Mouse (Mus musculus): ENCODE data around the gene Kctd8. TPM values are rescaled to one million over a fixed set of nuclear protein-coding genes. Genes with fewer than 3 reads are reported as not detected.
A peak's percentile ranks its signal among the peaks of the same experiment; 100 is the strongest.

Gene Kctd8
- 5.9 and 7.3 TPM in 2 replicates for polyA plus RNA-seq (2012; rRNA removed)

DNA sequence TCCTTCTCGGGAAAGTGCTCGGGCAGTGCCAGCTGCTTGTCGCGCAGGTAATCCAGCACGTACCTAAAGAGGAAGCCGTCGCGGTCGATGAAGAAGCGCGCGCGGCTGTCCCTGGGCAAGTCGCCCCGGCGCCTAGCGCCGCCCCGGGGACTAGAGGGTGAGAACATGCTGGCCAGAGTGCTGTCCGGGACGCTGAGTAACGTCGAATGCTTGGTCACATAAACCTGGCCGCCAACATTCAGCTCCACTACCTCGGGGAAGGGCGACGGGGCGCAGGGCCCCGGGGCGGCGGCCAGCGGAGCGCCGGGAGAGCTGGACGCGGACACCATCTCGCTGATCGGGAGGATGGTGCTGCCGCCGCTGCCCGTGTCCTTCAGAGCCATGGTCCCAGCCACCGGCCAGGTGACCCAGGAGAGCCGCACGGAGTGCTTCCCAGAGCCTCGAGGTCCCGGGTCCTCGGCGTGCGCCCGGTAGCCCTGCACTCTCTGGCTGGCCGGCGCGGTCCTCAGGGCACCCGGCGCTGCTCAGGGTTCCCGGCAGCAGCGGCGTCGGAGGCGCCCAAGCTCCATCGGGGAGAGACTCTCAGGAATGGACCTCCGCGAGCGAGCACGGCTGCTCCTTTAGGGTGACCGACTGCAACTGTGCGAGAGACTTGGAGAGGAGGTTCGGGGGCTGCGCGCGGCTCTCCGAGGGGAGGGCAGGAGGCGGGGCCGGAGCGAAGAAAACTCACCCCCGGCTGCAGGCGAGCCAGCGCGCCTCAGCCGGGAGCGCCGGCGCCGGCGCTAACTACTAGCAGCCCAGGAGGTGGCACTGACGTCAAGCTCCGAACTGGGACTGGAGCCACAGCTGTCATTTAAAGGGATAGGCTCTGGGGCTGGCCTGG is at the start of gene Kctd8:
Kctd8 (minus strand) TSS at position 761 of the 883 bp plus-strand sequence.
- TF ChIP-seq CTCF (IDR thresholded peaks at IDR 0.05; ENCODE audit: extremely low read depth, insufficient read depth, low read length) = no peak
- TF ChIP-seq POLR2A (IDR thresholded peaks at IDR 0.05; ENCODE audit: extremely low read depth, insufficient read depth, low read length) = peak; percentile 35; the same call in 1 of the 2 replicates
- Histone ChIP-seq H3K27ac (ENCODE audit: insufficient read depth, low read length) (no peak within 1 kb of the TSS), H3K4me1 (ENCODE audit: control insufficient read depth, insufficient read depth, low read length) (no peaks in the 10 kb centered on the region), H3K4me3 (ENCODE audit: insufficient read depth, low read length) (peak within 1 kb of the TSS; percentile 40)

DNA sequence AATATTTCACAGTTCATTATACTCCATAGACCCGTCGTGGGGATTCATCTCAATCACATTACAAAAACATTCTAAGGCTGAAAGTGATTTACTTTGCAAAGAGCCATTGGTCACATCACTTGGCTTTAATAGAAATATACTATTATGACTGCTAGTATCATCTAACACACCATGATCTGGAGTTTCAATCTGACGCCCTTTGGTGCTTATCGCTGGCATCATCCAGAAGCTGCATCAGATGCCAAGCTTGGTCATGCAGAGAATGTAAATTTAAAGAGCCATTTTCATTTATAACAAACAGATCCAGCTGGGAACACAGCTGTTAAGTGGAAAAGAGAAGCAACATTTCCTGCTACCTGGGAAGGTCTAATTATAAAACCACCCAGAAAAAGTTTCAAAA is 37.6 kb upstream of the Kctd8 start:
- TF ChIP-seq POLR2A (IDR thresholded peaks at IDR 0.05; ENCODE audit: extremely low read depth, insufficient read depth, low read length) (no peak), CTCF (IDR thresholded peaks at IDR 0.05; ENCODE audit: extremely low read depth, insufficient read depth, low read length) (no peak)

DNA sequence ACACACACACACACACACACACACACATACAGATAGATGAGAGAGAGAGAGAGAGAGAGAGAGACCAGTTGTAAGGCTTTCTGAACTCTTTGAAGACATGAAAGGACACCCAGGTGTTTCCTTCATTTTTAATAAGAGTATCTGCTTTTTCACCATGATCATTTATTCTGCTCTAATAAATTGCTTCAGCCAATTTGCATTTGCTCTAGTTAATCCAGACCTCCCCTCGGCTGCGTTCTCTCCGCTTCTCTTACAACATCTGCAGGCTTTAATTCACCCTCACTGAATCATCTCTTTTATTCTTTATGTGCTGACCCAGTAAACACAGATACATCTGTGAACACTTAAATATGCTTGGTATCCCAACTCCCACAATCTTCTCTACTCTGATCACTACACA is 9.1 kb upstream of the Kctd8 start:
- no peak overlapping the region for H3K27ac ChIP-seq (ENCODE audit: insufficient read depth, low read length)
- TF ChIP-seq POLR2A (IDR thresholded peaks at IDR 0.05; ENCODE audit: extremely low read depth, insufficient read depth, low read length) (no peak), CTCF (IDR thresholded peaks at IDR 0.05; ENCODE audit: extremely low read depth, insufficient read depth, low read length) (no peak)
- H3K4me3 ChIP-seq (ENCODE audit: insufficient read depth, low read length) = no peak overlapping the region
- no peaks in the 10 kb centered on the region for H3K4me1 ChIP-seq (ENCODE audit: control insufficient read depth, insufficient read depth, low read length)

More for the DNA sequence above, 37.6 kb upstream of the Kctd8 start:
- Histone ChIP-seq H3K27ac (ENCODE audit: insufficient read depth, low read length) (no peak overlapping the region), H3K4me3 (ENCODE audit: insufficient read depth, low read length) (no peak overlapping the region), H3K4me1 (ENCODE audit: control insufficient read depth, insufficient read depth, low read length) (no peaks in the 10 kb centered on the region)

DNA sequence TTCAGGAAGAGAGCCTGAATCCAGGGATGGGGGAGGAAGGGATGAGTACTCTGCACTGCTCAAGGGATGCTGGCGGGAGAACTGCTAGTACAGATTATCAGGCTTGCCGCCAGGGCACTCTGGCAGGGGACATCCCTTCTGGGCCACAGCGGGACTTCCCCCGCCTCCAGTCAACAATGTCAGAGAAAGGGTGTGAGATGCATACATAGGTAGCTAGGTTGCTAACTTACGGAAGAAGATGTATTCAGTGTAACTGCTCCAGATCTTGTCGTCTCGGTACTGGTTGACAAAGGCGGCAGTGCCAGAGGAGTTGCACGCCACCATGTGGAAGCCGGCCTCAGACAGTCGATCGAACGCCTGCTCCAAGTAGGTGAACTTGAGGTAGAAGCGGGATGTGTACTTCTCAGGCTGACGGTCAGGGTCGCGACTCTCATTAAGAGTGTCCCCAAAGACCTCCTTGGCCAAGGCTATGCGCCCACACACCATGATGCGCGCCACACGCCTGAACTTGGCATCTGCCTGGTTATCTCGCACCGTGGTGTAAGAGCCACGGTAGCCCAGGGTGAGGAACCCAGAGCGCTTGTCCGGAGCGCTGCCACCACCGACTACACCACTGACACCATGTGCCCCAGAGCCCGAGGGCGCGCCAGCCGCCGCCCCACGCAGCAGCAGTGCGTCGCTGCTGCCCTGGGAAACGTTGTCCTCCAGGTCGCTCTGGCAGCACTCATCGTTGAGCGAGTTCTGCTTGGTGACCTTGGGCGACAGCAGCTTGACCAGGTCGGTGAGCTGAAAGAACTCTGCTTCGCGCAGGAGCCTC is 1.2 kb downstream of the Kctd8 start:
- Histone ChIP-seq H3K27ac (ENCODE audit: insufficient read depth, low read length) (no peak overlapping the region), H3K4me3 (ENCODE audit: insufficient read depth, low read length) (peak overlapping the region; percentile 40), H3K4me1 (ENCODE audit: control insufficient read depth, insufficient read depth, low read length) (no peaks in the 10 kb centered on the region)
- TF ChIP-seq CTCF (IDR thresholded peaks at IDR 0.05; ENCODE audit: extremely low read depth, insufficient read depth, low read length) = peak; percentile 32; the same call in 1 of the 2 replicates
- TF ChIP-seq POLR2A (IDR thresholded peaks at IDR 0.05; ENCODE audit: extremely low read depth, insufficient read depth, low read length) = no peak

DNA sequence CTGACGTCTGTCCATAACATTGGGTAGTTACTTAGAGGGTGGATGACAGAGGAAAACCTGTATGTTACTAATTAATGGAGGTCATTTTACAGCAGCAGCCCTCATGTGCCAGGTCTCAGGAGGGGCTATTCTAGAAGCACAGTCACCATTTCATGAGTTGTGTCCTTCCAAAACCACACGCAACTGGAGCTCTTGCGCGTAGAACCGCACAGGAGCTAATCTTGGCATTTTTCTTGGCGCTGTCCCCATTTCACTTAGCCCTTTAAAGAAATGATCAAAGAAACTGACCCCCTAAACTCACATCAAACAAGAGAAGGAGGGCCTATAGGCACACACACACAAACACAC is 1.9 kb downstream of the Kctd8 start:
- Histone ChIP-seq H3K27ac (ENCODE audit: insufficient read depth, low read length) (no peak overlapping the region), H3K4me3 (ENCODE audit: insufficient read depth, low read length) (peak overlapping the region; percentile 40), H3K4me1 (ENCODE audit: control insufficient read depth, insufficient read depth, low read length) (no peaks in the 10 kb centered on the region)
- TF ChIP-seq POLR2A (IDR thresholded peaks at IDR 0.05; ENCODE audit: extremely low read depth, insufficient read depth, low read length) (no peak), CTCF (IDR thresholded peaks at IDR 0.05; ENCODE audit: extremely low read depth, insufficient read depth, low read length) (no peak)

DNA sequence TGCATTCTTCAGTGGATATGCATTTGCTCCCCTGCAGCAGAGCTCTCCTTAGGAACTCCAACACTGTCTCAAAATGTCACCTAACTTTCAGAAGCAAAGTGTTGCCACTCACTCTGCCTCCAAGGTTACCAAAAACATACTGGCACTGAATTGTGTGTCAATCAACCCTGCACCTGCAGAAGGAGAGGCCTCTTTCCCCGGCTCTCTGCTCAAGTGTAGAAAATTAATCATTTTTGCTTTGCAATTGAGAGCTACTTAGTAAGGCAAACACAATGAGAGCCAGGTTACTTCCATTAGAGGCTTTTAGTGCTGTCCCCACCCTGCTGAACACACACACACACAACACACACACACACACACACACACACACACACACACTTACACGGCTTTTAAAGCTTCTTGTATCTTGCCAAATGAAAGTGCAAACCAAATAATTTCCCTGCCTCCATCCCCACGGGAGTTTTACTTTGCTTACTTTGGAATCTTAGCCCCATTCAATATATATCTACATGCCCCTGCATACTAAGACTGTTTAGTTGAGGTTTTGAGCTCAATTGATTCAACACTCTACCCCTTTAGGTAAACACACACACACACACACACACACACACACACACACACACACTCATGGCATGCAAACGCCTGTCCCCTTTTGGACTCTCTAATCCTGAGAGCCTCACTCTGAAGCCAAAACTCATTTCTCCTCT is 2.4 kb downstream of the Kctd8 start:
- no peak for TF ChIP-seq CTCF (IDR thresholded peaks at IDR 0.05; ENCODE audit: extremely low read depth, insufficient read depth, low read length)
- TF ChIP-seq POLR2A (IDR thresholded peaks at IDR 0.05; ENCODE audit: extremely low read depth, insufficient read depth, low read length) = no peak
- Histone ChIP-seq H3K4me3 (ENCODE audit: insufficient read depth, low read length) (peak overlapping the region; percentile 40), H3K4me1 (ENCODE audit: control insufficient read depth, insufficient read depth, low read length) (no peaks in the 10 kb centered on the region), H3K27ac (ENCODE audit: insufficient read depth, low read length) (no peak overlapping the region)

DNA sequence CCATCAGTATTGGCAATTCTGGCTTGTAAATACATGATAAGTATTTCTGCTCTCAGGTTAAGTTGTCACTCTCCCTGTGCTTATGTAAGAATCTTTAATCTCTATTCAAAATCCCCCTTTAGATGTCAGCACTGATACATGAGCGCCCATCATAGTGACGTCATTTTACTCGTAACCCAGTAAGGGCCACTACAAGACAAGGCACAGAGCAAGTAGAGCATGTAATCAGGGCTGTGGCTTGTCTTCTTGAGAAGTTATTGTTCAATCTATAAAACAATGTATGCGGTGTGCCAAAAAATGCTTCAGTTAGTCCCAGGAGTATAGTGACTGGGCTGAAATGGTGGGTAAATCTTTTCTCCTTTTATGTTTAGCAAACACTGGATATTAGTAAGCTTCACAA is 13.9 kb downstream of the Kctd8 start:
- H3K4me1 ChIP-seq (ENCODE audit: control insufficient read depth, insufficient read depth, low read length) = no peaks in the 10 kb centered on the region
- no peak overlapping the region for H3K4me3 ChIP-seq (ENCODE audit: insufficient read depth, low read length)
- TF ChIP-seq CTCF (IDR thresholded peaks at IDR 0.05; ENCODE audit: extremely low read depth, insufficient read depth, low read length) (no peak), POLR2A (IDR thresholded peaks at IDR 0.05; ENCODE audit: extremely low read depth, insufficient read depth, low read length) (no peak)
- no peak overlapping the region for H3K27ac ChIP-seq (ENCODE audit: insufficient read depth, low read length)

DNA sequence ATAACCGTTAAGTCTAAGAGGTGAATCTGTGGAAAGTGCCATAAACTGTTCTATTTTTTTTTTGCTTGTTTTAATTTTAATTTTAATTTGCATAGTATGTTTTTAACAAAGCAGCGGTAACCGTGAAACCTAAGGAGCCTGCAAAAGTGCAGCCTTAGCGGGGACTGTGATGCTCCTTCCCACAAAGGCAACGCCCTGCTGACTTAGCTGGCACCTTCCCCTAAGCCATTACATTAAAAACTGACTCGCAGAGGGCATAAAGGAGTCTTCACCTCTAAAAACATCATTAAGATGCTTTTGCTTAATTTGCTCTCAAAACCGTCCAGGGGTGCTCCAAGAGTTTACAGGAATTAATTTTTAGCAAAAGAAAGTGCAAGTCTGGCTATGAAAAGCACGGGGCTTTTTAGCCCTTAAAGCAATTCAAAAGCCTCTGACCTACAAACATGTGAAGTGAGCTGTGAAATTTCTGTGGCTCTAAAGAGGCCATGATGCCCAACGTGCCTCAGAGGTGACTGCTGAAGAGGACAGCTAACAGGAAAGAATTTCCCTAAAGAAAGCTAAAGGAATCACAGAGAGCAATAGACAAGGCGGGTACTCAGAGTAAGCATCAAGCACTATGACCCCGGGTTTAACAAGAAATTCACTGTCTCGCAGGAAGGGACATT is 16.8 kb downstream of the Kctd8 start:
- Histone ChIP-seq H3K4me3 (ENCODE audit: insufficient read depth, low read length) (no peak overlapping the region), H3K4me1 (ENCODE audit: control insufficient read depth, insufficient read depth, low read length) (no peaks in the 10 kb centered on the region), H3K27ac (ENCODE audit: insufficient read depth, low read length) (no peak overlapping the region)
- TF ChIP-seq CTCF (IDR thresholded peaks at IDR 0.05; ENCODE audit: extremely low read depth, insufficient read depth, low read length) = no peak
- no peak for TF ChIP-seq POLR2A (IDR thresholded peaks at IDR 0.05; ENCODE audit: extremely low read depth, insufficient read depth, low read length)

DNA sequence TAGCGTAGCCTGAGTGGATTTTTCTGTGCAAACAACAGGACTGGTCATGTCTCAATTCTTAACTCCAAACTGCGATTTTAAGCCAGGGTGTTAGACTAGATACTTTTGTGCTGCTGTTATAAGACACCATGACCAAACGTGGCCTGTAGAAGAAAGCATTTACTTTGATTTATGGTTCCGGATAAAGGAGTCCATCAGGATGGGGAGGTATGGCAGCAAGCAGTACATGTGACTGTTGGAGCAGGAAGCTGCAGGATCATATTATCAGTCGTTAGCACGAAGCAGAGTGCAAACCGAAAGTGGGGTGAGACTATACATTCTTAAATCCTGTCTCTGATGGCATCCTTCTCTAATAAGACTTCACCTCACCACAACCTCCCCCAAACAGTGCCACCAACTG is 28.9 kb downstream of the Kctd8 start:
- Histone ChIP-seq H3K4me1 (ENCODE audit: control insufficient read depth, insufficient read depth, low read length) (no peaks in the 10 kb centered on the region), H3K4me3 (ENCODE audit: insufficient read depth, low read length) (no peak overlapping the region), H3K27ac (ENCODE audit: insufficient read depth, low read length) (no peak overlapping the region)
- TF ChIP-seq POLR2A (IDR thresholded peaks at IDR 0.05; ENCODE audit: extremely low read depth, insufficient read depth, low read length) (no peak), CTCF (IDR thresholded peaks at IDR 0.05; ENCODE audit: extremely low read depth, insufficient read depth, low read length) (no peak)
